Mouse (Mus musculus) ES-Bruce4 (cell line): ENCODE results near the gene Fbxo46. TPM values are rescaled to one million over a fixed set of nuclear protein-coding genes. Genes with fewer than 3 reads are reported as not detected.

Experiments
- H3K27ac ChIP-seq: 2 replicates; pipeline ENCODE4 v1.5.1; 2012; ENCODE audit warnings: low read length, inconsistent platforms; ENCODE audit not compliant: insufficient read depth
- H3K27me3 ChIP-seq: 2 replicates; pipeline ENCODE4 v1.6.1; 2012; ENCODE audit warnings: mild to moderate bottlenecking, low read length, inconsistent platforms; ENCODE audit not compliant: control insufficient read depth, poor library complexity, insufficient read depth, severe bottlenecking
- H3K36me3 ChIP-seq: 2 replicates; pipeline ENCODE4 v1.6.1; 2012; ENCODE audit warnings: inconsistent platforms, mild to moderate bottlenecking, low read length, moderate library complexity; ENCODE audit not compliant: control insufficient read depth, poor library complexity, insufficient read depth, severe bottlenecking
- H3K4me1 ChIP-seq: one replicate; pipeline ENCODE4 v1.8.1; 2011; ENCODE audit warnings: low read length; ENCODE audit not compliant: control insufficient read depth, insufficient read depth
- H3K4me3 ChIP-seq: 2 replicates; pipeline ENCODE4 v1.5.1; 2011; ENCODE audit warnings: low read depth, mild to moderate bottlenecking, low read length
- H3K9ac ChIP-seq: 2 replicates; pipeline ENCODE4 v1.6.1; 2012; ENCODE audit warnings: low read depth, mild to moderate bottlenecking, inconsistent platforms; ENCODE audit not compliant: poor library complexity, severe bottlenecking
- H3K9me3 ChIP-seq: replicated peaks from 2 replicates; pipeline ENCODE4 v1.6.1; 2012; ENCODE audit warnings: mild to moderate bottlenecking, low read length, inconsistent platforms; ENCODE audit not compliant: control insufficient read depth, poor library complexity, insufficient read depth, severe bottlenecking
- CTCF ChIP-seq: IDR thresholded peaks from one replicate; pipeline ENCODE4 v1.8.1; 2011; ENCODE audit warnings: low read depth, low read length
- EP300 ChIP-seq: IDR thresholded peaks from 2 replicates; pipeline ENCODE4 v1.6.1; 2011; ENCODE audit warnings: low read depth, low read length; ENCODE audit not compliant: insufficient read depth
- POLR2A ChIP-seq: IDR thresholded peaks from one replicate; pipeline ENCODE4 v1.8.1; 2011; ENCODE audit warnings: low read length; ENCODE audit not compliant: insufficient read depth
- polyA plus RNA-seq: library from polyadenylated mRNA; stranded (reverse); fragments of >200 nt; gene quantifications from 2 replicates; pipeline ENCODE4 v1.2.4, GENCODE M21; 2011; ENCODE audit warnings: low read depth; ENCODE audit not compliant: missing spikeins, insufficient read depth, insufficient read length

The Fbxo46 gene
- polyA plus RNA-seq, 1 experiment = 4.1 TPM

- no peak overlapping the region for H3K4me3 ChIP-seq
- H3K4me1 ChIP-seq = no peaks in the 10 kb centered on the region
- TF ChIP-seq CTCF (peak; percentile 62), POLR2A (no peak), EP300 (no peak)
- H3K9me3 ChIP-seq = no peaks in the 10 kb centered on the region
- H3K9ac ChIP-seq = no peak overlapping the region
- no peaks in the 10 kb centered on the region for H3K27me3 ChIP-seq
- H3K36me3 ChIP-seq = peaks cover 12% of the 10 kb centered on the region
- no peak overlapping the region for H3K27ac ChIP-seq
Measured at GRCm38 (mm10) chr7:19155825-19156475, 36.3 kb downstream of the Fbxo46 start.

GRCm38 (mm10) chr7:19157160-19157800, 37.6 kb downstream of the Fbxo46 start:
- Histone ChIP-seq H3K27ac (no peak overlapping the region), H3K4me1 (no peaks in the 10 kb centered on the region), H3K9ac (no peak overlapping the region), H3K4me3 (peak overlapping the region; percentile 13), H3K36me3 (peaks cover 6% of the 10 kb centered on the region; the same call in 1 of the 2 replicates), H3K27me3 (no peaks in the 10 kb centered on the region), H3K9me3 (no peaks in the 10 kb centered on the region)
- TF ChIP-seq EP300 (no peak), POLR2A (no peak), CTCF (peak; percentile 90)

- no peak overlapping the region for H3K27ac ChIP-seq
- no peak overlapping the region for H3K4me3 ChIP-seq
- no peaks in the 10 kb centered on the region for H3K27me3 ChIP-seq
- no peaks in the 10 kb centered on the region for H3K4me1 ChIP-seq
- TF ChIP-seq EP300 = no peak
- TF ChIP-seq POLR2A = no peak
- no peak for TF ChIP-seq CTCF
- no peaks in the 10 kb centered on the region for H3K9me3 ChIP-seq
- peaks cover under 1% of the 10 kb centered on the region; the same call in 1 of the 2 replicates for H3K36me3 ChIP-seq
- no peak overlapping the region for H3K9ac ChIP-seq
Measured at GRCm38 (mm10) chr7:19158601-19159000, 38.9 kb downstream of the Fbxo46 start.

GRCm38 (mm10) chr7:19159411-19159810, 39.8 kb downstream of the Fbxo46 start:
- no peaks in the 10 kb centered on the region for H3K36me3 ChIP-seq
- H3K27ac ChIP-seq = no peak overlapping the region
- peaks cover 2% of the 10 kb centered on the region for H3K4me1 ChIP-seq
- no peak for TF ChIP-seq EP300
- no peak for TF ChIP-seq POLR2A
- TF ChIP-seq CTCF = no peak
- no peaks in the 10 kb centered on the region for H3K27me3 ChIP-seq
- H3K9me3 ChIP-seq = no peaks in the 10 kb centered on the region
- peak overlapping the region; percentile 69 for H3K4me3 ChIP-seq
- peak overlapping the region; percentile 54 for H3K9ac ChIP-seq

- no peaks in the 10 kb centered on the region for H3K36me3 ChIP-seq
- no peaks in the 10 kb centered on the region for H3K9me3 ChIP-seq
- peaks cover 2% of the 10 kb centered on the region for H3K4me1 ChIP-seq
- H3K27me3 ChIP-seq = no peaks in the 10 kb centered on the region
- TF ChIP-seq POLR2A (no peak), EP300 (no peak), CTCF (no peak)
- H3K27ac ChIP-seq = no peak overlapping the region
- peak overlapping the region; percentile 54 for H3K9ac ChIP-seq
- H3K4me3 ChIP-seq = peak overlapping the region; percentile 78
Measured at GRCm38 (mm10) chr7:19160115-19160514, 40.5 kb downstream of the Fbxo46 start.

GRCm38 (mm10) chr7:19162928-19163327, 43.3 kb downstream of the Fbxo46 start:
- Histone ChIP-seq H3K4me1 (peaks cover 2% of the 10 kb centered on the region), H3K36me3 (no peaks in the 10 kb centered on the region), H3K27ac (no peak overlapping the region), H3K9me3 (no peaks in the 10 kb centered on the region), H3K27me3 (no peaks in the 10 kb centered on the region), H3K9ac (no peak overlapping the region), H3K4me3 (no peak overlapping the region)
- TF ChIP-seq EP300 (no peak), POLR2A (no peak), CTCF (no peak)
